Mouse (Mus musculus) forebrain, embryonic 15.5 days (tissue): ENCODE results near the gene Tax1bp1. TPM values are rescaled to one million over a fixed set of nuclear protein-coding genes. Genes with fewer than 3 reads are reported as not detected.
A peak's percentile ranks its signal among the peaks of the same experiment; 100 is the strongest.

Experiments used
- ATAC-seq: fragments of 200-750 bp; cut with Nextera tagmentation; replicated peaks from 2 replicates; pipeline ENCODE4 v1.8.0; 2017; ENCODE audit warnings: mild to moderate bottlenecking, moderate TSS enrichment, moderate library complexity
- H3K27ac ChIP-seq: fragments of 300-500 bp; sonication (generic); replicated peaks from 2 replicates; pipeline ENCODE4 v1.5.1; 2015; ENCODE audit warnings: mild to moderate bottlenecking, inconsistent platforms
- H3K27me3 ChIP-seq: fragments of 300-500 bp; sonication (generic); 2 replicates; pipeline ENCODE4 v1.6.1; 2015; ENCODE audit warnings: inconsistent platforms
- H3K36me3 ChIP-seq: fragments of 300-500 bp; sonication (generic); 2 replicates; pipeline ENCODE4 v1.6.1; 2015; ENCODE audit warnings: mild to moderate bottlenecking, inconsistent platforms
- H3K4me1 ChIP-seq: fragments of 300-500 bp; sonication (generic); 2 replicates; pipeline ENCODE4 v1.6.1; 2015; ENCODE audit warnings: inconsistent platforms
- H3K4me2 ChIP-seq: fragments of 300-500 bp; sonication (generic); replicated peaks from 2 replicates; pipeline ENCODE4 v1.6.1; 2015; ENCODE audit warnings: mild to moderate bottlenecking, inconsistent platforms
- H3K4me3 ChIP-seq: fragments of 300-500 bp; sonication (generic); 2 replicates; pipeline ENCODE4 v1.5.1; 2015; ENCODE audit warnings: mild to moderate bottlenecking, inconsistent platforms
- H3K9ac ChIP-seq: fragments of 300-500 bp; sonication (generic); replicated peaks from 2 replicates; pipeline ENCODE4 v1.6.1; 2015; ENCODE audit warnings: mild to moderate bottlenecking, inconsistent platforms
- H3K9me3 ChIP-seq: fragments of 300-500 bp; sonication (generic); 2 replicates; pipeline ENCODE4 v1.6.1; 2016; ENCODE audit warnings: inconsistent platforms
- WGBS: fragments of 180-500 bp; shearing (Covaris S2); methylation state at CpG from one replicate; pipeline ENCODE4 v1.1.7; 2015; ENCODE audit warnings: mixed read lengths; 5-methylcytosine and 5-hydroxymethylcytosine counted together
- polyA plus RNA-seq: library from polyadenylated mRNA; unstranded; fragments of >200 nt; fragmentation: Nextera tagmentation; extraction: Ambion mirVana; gene quantifications from 2 replicates; pipeline ENCODE4 v1.2.1, GENCODE M21; 2015

The Tax1bp1 gene
- polyA plus RNA-seq, 1 experiment from 2014 or later: 166 TPM

GRCm38 (mm10) chr6:52712563-52712962, 966 bp upstream of the Tax1bp1 start:
- no peaks in the 10 kb centered on the region for H3K36me3 ChIP-seq
- H3K9me3 ChIP-seq: no peaks in the 10 kb centered on the region
- no peak for ATAC-seq
- no peak overlapping the region for H3K4me3 ChIP-seq
- H3K4me1 ChIP-seq: peaks cover 19% of the 10 kb centered on the region
- H3K27me3 ChIP-seq: no peaks in the 10 kb centered on the region
- WGBS: 89% methylated on average over 2 of the region's 2 CpGs
- H3K4me2 ChIP-seq: no peak overlapping the region
- no peak overlapping the region for H3K9ac ChIP-seq
- H3K27ac ChIP-seq: no peak overlapping the region

DNA sequence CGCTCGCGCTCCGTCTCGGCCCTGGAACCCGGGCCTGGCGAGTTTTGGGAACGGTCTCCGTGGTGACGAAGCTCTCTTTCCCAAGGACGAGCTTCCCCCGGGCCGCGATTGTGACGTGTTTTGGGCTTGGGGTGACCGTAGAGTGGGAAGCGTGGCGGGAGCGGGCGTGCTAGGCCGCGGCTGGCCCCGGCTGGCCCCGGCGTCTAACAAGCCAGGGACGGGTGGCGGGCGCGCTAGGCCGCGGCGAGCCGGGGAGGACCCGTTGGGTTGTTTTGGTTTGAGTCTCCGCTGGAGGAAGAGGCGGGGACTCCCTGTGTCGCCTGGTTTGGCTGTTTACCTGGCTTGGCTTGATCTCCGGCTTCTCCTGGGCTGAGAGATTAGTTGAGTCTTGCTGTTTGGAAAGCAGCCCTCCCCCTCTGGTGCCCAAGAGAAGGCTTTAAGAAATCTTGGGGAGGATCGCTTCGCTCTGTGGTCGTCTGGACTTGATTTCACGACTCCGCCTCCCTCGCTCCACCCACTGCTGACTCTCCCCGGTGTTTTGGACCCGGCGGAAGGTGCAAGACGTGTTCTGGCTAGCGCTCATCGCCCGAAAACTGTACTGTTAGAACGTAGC, 474 bp downstream of the Tax1bp1 start:
- peak; percentile 76 for ATAC-seq
- Histone ChIP-seq H3K36me3 (no peaks in the 10 kb centered on the region), H3K9ac (peak overlapping the region; percentile 89), H3K9me3 (no peaks in the 10 kb centered on the region), H3K27me3 (no peaks in the 10 kb centered on the region), H3K4me1 (peaks cover 19% of the 10 kb centered on the region), H3K27ac (peak overlapping the region; percentile 89), H3K4me3 (peak overlapping the region; percentile 85), H3K4me2 (peak overlapping the region; percentile 74)
- WGBS: under 1% methylated on average over 52 of the region's 52 CpGs

DNA sequence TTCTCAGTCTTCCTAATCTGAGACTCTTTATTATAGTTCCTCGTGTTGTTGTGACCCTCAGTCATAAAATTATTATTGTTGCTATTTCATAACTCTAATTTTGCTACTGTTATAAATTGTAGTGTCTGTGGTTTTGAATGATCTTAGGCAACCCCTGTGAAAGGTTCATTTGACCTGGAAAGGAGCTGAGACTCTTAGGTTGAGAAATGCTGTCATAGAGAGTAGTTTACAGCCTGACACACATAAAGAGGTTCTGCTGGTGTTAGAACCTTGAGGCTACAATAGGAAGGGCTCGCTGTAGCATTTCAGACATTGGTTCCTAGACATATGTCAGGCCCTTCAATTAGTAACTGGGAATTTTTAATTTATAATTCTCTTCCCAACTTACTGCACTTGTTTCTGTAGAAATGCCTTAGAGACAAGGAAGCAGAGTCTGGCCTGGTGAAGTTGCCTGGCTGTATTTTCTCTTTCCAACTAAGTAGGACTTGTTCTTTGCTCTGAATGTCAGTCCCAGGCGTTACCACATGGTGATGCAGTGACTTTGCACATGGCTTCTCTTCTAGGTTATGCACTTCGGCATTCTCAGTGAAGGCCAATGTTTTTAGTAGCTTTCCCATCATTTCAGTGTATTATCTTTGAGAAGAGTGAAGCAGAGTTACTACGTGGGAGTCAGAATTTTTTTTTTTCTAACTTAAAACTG, 4.1 kb downstream of the Tax1bp1 start:
- Histone ChIP-seq H3K9ac (no peak overlapping the region), H3K27ac (no peak overlapping the region), H3K4me2 (no peak overlapping the region), H3K4me1 (peaks cover 19% of the 10 kb centered on the region), H3K36me3 (no peaks in the 10 kb centered on the region), H3K4me3 (no peak overlapping the region), H3K9me3 (no peaks in the 10 kb centered on the region), H3K27me3 (no peaks in the 10 kb centered on the region)
- no peak for ATAC-seq
- 88% methylated on average over 5 of the region's 5 CpGs for whole genome bisulfite sequencing

- H3K27me3 ChIP-seq: no peaks in the 10 kb centered on the region
- ATAC-seq: no peak
- WGBS: 58% methylated on average over 8 of the region's 8 CpGs
- H3K36me3 ChIP-seq: peaks cover 27% of the 10 kb centered on the region
- no peak overlapping the region for H3K4me2 ChIP-seq
- no peaks in the 10 kb centered on the region for H3K9me3 ChIP-seq
- no peak overlapping the region for H3K27ac ChIP-seq
- H3K4me3 ChIP-seq: no peak overlapping the region
- H3K4me1 ChIP-seq: no peaks in the 10 kb centered on the region
- H3K9ac ChIP-seq: no peak overlapping the region
Observed at GRCm38 (mm10) chr6:52724805-52725439, 11.4 kb downstream of the Tax1bp1 start.

DNA sequence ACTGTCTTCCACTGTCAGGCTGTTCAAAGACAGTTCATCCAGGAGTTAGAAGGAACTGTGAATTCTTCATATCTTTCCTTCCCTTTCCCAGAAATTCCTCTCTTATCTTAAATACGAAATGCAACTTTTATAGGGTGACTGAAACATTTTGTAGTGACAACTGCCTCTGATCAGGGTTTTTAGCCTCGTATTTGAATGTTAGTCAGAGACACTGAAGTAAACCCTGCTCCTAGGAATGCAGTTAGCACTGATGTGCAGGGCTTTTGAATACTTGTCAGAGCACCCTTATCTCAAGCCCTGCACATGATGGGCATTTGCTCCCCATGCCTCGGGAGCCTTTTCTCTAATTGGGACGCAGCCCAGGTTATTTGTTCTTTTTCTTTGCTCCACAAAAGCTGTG, 16.8 kb downstream of the Tax1bp1 start:
- no peaks in the 10 kb centered on the region for H3K27me3 ChIP-seq
- ATAC-seq: no peak
- peaks cover 24% of the 10 kb centered on the region for H3K36me3 ChIP-seq
- no peaks in the 10 kb centered on the region for H3K4me1 ChIP-seq
- H3K9ac ChIP-seq: no peak overlapping the region
- 70% methylated on average over 4 of the region's 4 CpGs for WGBS
- no peak overlapping the region for H3K27ac ChIP-seq
- no peak overlapping the region for H3K4me3 ChIP-seq
- no peak overlapping the region for H3K4me2 ChIP-seq
- no peaks in the 10 kb centered on the region for H3K9me3 ChIP-seq

GRCm38 (mm10) chr6:52734630-52735029, 21.1 kb downstream of the Tax1bp1 start:
- no peak overlapping the region for H3K4me2 ChIP-seq
- no peaks in the 10 kb centered on the region for H3K27me3 ChIP-seq
- 98% methylated on average over 2 of the region's 2 CpGs for WGBS
- H3K9me3 ChIP-seq: no peaks in the 10 kb centered on the region
- H3K4me3 ChIP-seq: no peak overlapping the region
- H3K9ac ChIP-seq: no peak overlapping the region
- no peak overlapping the region for H3K27ac ChIP-seq
- no peaks in the 10 kb centered on the region for H3K4me1 ChIP-seq
- ATAC-seq: no peak
- peaks cover 21% of the 10 kb centered on the region for H3K36me3 ChIP-seq

GRCm38 (mm10) chr6:52752832-52753231, 39.3 kb downstream of the Tax1bp1 start:
- H3K4me2 ChIP-seq: no peak overlapping the region
- H3K27ac ChIP-seq: no peak overlapping the region
- no peaks in the 10 kb centered on the region for H3K9me3 ChIP-seq
- WGBS: 94% methylated on average over 5 of the region's 5 CpGs
- H3K27me3 ChIP-seq: no peaks in the 10 kb centered on the region
- H3K36me3 ChIP-seq: peaks cover 32% of the 10 kb centered on the region
- no peaks in the 10 kb centered on the region for H3K4me1 ChIP-seq
- H3K4me3 ChIP-seq: no peak overlapping the region
- no peak for ATAC-seq
- H3K9ac ChIP-seq: no peak overlapping the region

GRCm38 (mm10) chr6:52765206-52765605, 51.7 kb downstream of the Tax1bp1 start:
- WGBS: 76% methylated on average over 7 of the region's 7 CpGs
- H3K27me3 ChIP-seq: no peaks in the 10 kb centered on the region
- H3K27ac ChIP-seq: no peak overlapping the region
- H3K4me2 ChIP-seq: no peak overlapping the region
- H3K36me3 ChIP-seq: peaks cover 45% of the 10 kb centered on the region
- H3K9me3 ChIP-seq: no peaks in the 10 kb centered on the region
- no peak overlapping the region for H3K4me3 ChIP-seq
- H3K4me1 ChIP-seq: no peaks in the 10 kb centered on the region
- ATAC-seq: no peak
- H3K9ac ChIP-seq: no peak overlapping the region

GRCm38 (mm10) chr6:52770789-52771188, 57.3 kb downstream of the Tax1bp1 start:
- no peak for ATAC-seq
- 91% methylated on average over 1 of the region's 1 CpGs for WGBS

GRCm38 (mm10) chr6:52773132-52773531, 59.6 kb downstream of the Tax1bp1 start:
- Histone ChIP-seq H3K9me3 (no peaks in the 10 kb centered on the region), H3K27me3 (no peaks in the 10 kb centered on the region), H3K4me3 (no peak overlapping the region), H3K36me3 (peaks cover 10% of the 10 kb centered on the region), H3K4me1 (no peaks in the 10 kb centered on the region), H3K9ac (no peak overlapping the region), H3K27ac (no peak overlapping the region), H3K4me2 (no peak overlapping the region)
- 90% methylated on average over 5 of the region's 5 CpGs for WGBS
- no peak for ATAC-seq

More at GRCm38 (mm10) chr6:52770789-52771188, 57.3 kb downstream of the Tax1bp1 start:
- peaks cover 32% of the 10 kb centered on the region for H3K36me3 ChIP-seq
- no peak overlapping the region for H3K27ac ChIP-seq
- no peak overlapping the region for H3K9ac ChIP-seq
- no peaks in the 10 kb centered on the region for H3K9me3 ChIP-seq
- H3K27me3 ChIP-seq: no peaks in the 10 kb centered on the region
- H3K4me2 ChIP-seq: no peak overlapping the region
- no peak overlapping the region for H3K4me3 ChIP-seq
- no peaks in the 10 kb centered on the region for H3K4me1 ChIP-seq

DNA sequence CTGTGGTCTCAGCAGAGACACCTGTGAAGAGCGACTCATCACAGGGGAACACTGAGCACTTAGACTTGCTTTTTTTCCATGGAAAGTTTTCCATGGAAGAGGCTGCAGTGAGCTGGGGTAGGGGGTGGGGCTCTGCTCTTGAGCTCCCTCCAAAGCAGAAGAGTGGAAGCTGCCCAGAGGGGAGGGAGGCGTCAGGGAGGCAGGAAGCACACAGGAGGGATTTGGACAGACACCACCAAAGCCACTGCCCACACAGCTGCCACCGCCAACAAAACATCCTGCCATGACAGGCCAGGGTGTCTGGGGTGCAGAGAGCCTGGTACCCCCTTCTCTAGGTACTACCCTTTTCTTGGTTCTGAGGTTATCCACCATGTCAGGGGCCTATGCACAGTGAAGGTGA, 61.8 kb downstream of the Tax1bp1 start:
- 87% methylated on average over 3 of the region's 3 CpGs for WGBS
- H3K36me3 ChIP-seq: no peaks in the 10 kb centered on the region
- no peak for ATAC-seq
- no peak overlapping the region for H3K4me2 ChIP-seq
- no peak overlapping the region for H3K27ac ChIP-seq
- no peaks in the 10 kb centered on the region for H3K27me3 ChIP-seq
- H3K9me3 ChIP-seq: no peaks in the 10 kb centered on the region
- no peak overlapping the region for H3K4me3 ChIP-seq
- no peaks in the 10 kb centered on the region for H3K4me1 ChIP-seq
- H3K9ac ChIP-seq: no peak overlapping the region

- ATAC-seq: no peak
- 89% methylated on average over 8 of the region's 8 CpGs for WGBS
- Histone ChIP-seq H3K9ac (no peak overlapping the region), H3K9me3 (no peaks in the 10 kb centered on the region), H3K27me3 (no peaks in the 10 kb centered on the region), H3K4me3 (no peak overlapping the region), H3K4me1 (peaks cover 2% of the 10 kb centered on the region; the same call in 1 of the 2 replicates), H3K4me2 (no peak overlapping the region), H3K36me3 (no peaks in the 10 kb centered on the region), H3K27ac (no peak overlapping the region)
Observed at GRCm38 (mm10) chr6:52775956-52776355, 62.4 kb downstream of the Tax1bp1 start.
